Mouse (Mus musculus) embryonic facial prominence, embryonic 14.5 days (tissue): ENCODE measurements around the gene Tacr1. TPM values are rescaled to one million over a fixed set of nuclear protein-coding genes. Genes with fewer than 3 reads are reported as not detected.

ENCODE experiments used
- ATAC-seq: fragments of 200-750 bp; cut with Nextera tagmentation; 2 replicates; pipeline ENCODE4 v1.8.0; 2017; ENCODE audit warnings: low read depth, moderate number of reproducible peaks, moderate TSS enrichment
- DNase-seq: peaks from one replicate; pipeline ENCODE4 v3.0.0-alpha.2; 2015; ENCODE audit warnings: low spot score
- H3K27ac ChIP-seq: fragments of 300-500 bp; sonication (generic); replicated peaks from 2 replicates; pipeline ENCODE4 v1.5.1; 2014; ENCODE audit warnings: low read depth, mild to moderate bottlenecking, low read length, moderate library complexity
- H3K27me3 ChIP-seq: fragments of 300-500 bp; sonication (generic); replicated peaks from 2 replicates; pipeline ENCODE4 v1.6.1; 2014; ENCODE audit warnings: low read length; ENCODE audit not compliant: control insufficient read depth, insufficient read depth
- H3K36me3 ChIP-seq: fragments of 300-500 bp; sonication (generic); 2 replicates; pipeline ENCODE4 v1.6.1; 2014; ENCODE audit warnings: low read length, mixed read lengths; ENCODE audit not compliant: control insufficient read depth, insufficient read depth
- H3K4me1 ChIP-seq: fragments of 300-500 bp; sonication (generic); 2 replicates; pipeline ENCODE4 v1.6.1; 2014; ENCODE audit warnings: antibody characterized with exemption, low read length; ENCODE audit not compliant: control insufficient read depth, insufficient read depth
- H3K4me2 ChIP-seq: fragments of 300-500 bp; sonication (generic); 2 replicates; pipeline ENCODE4 v1.6.1; 2014; ENCODE audit warnings: low read depth, mild to moderate bottlenecking, low read length, moderate library complexity, mixed read lengths
- H3K4me3 ChIP-seq: fragments of 300-500 bp; sonication (generic); 2 replicates; pipeline ENCODE4 v1.5.1; 2014; ENCODE audit warnings: low read depth, mild to moderate bottlenecking, low read length
- H3K9ac ChIP-seq: fragments of 300-500 bp; sonication (generic); 2 replicates; pipeline ENCODE4 v1.6.1; 2014; ENCODE audit warnings: low read depth, mild to moderate bottlenecking, low read length, moderate library complexity, mixed read lengths
- H3K9me3 ChIP-seq: fragments of 300-500 bp; sonication (generic); 2 replicates; pipeline ENCODE4 v1.6.1; 2016; ENCODE audit warnings: low read length; ENCODE audit not compliant: control insufficient read depth
- WGBS: fragments of 180-500 bp; shearing (Covaris S2); extraction: QIAGEN DNeasy Blood & Tissue Kit; methylation state at CpG from one replicate; pipeline ENCODE4 v1.1.7; 2014; 5-methylcytosine and 5-hydroxymethylcytosine counted together
- polyA plus RNA-seq: library from polyadenylated mRNA; unstranded; fragments of >200 nt; fragmentation: Nextera tagmentation; extraction: Ambion mirVana; gene quantifications from 2 replicates; pipeline ENCODE4 v1.2.1, GENCODE M21; 2014

The Tacr1 gene
- polyA plus RNA-seq, 1 experiment from 2014 or later: 0.40 TPM

- no peak overlapping the region for H3K27ac ChIP-seq
- DNase-seq: no peak
- 53% methylated on average over 6 of the region's 6 CpGs for WGBS
- H3K27me3 ChIP-seq: no peaks in the 10 kb centered on the region
- H3K4me3 ChIP-seq: no peak overlapping the region
- H3K9ac ChIP-seq: no peak overlapping the region
- ATAC-seq: no peak
- H3K36me3 ChIP-seq: no peaks in the 10 kb centered on the region
- no peaks in the 10 kb centered on the region for H3K4me1 ChIP-seq
- no peaks in the 10 kb centered on the region for H3K9me3 ChIP-seq
- no peak overlapping the region for H3K4me2 ChIP-seq
Measured at GRCm38 (mm10) chr6:82494481-82494880, 92.3 kb downstream of the Tacr1 start.

GRCm38 (mm10) chr6:82510843-82511416 is 108.8 kb downstream of the Tacr1 start:
- H3K9me3 ChIP-seq: no peaks in the 10 kb centered on the region
- no peak overlapping the region for H3K4me2 ChIP-seq
- H3K4me1 ChIP-seq: no peaks in the 10 kb centered on the region
- no peak overlapping the region for H3K4me3 ChIP-seq
- WGBS: 41% methylated on average over 7 of the region's 7 CpGs
- no peak overlapping the region for H3K27ac ChIP-seq
- peak; percentile 5 for DNase-seq
- no peak overlapping the region for H3K9ac ChIP-seq
- no peaks in the 10 kb centered on the region for H3K27me3 ChIP-seq
- ATAC-seq: no peak; the same call in 1 of the 2 replicates
- no peaks in the 10 kb centered on the region for H3K36me3 ChIP-seq

GRCm38 (mm10) chr6:82519626-82520025 is 117.5 kb downstream of the Tacr1 start:
- no peak overlapping the region for H3K9ac ChIP-seq
- DNase-seq: peak; percentile 45
- WGBS: 57% methylated on average over 3 of the region's 3 CpGs
- no peak overlapping the region for H3K4me2 ChIP-seq
- no peaks in the 10 kb centered on the region for H3K36me3 ChIP-seq
- no peak overlapping the region for H3K27ac ChIP-seq
- H3K4me3 ChIP-seq: no peak overlapping the region
- H3K4me1 ChIP-seq: no peaks in the 10 kb centered on the region
- ATAC-seq: no peak
- no peaks in the 10 kb centered on the region for H3K27me3 ChIP-seq
- H3K9me3 ChIP-seq: no peaks in the 10 kb centered on the region

- ATAC-seq: no peak
- no peak overlapping the region for H3K9ac ChIP-seq
- H3K4me1 ChIP-seq: no peaks in the 10 kb centered on the region
- no peak for DNase-seq
- H3K27ac ChIP-seq: no peak overlapping the region
- H3K4me3 ChIP-seq: no peak overlapping the region
- WGBS: 74% methylated on average over 5 of the region's 5 CpGs
- no peaks in the 10 kb centered on the region for H3K9me3 ChIP-seq
- no peak overlapping the region for H3K4me2 ChIP-seq
- H3K36me3 ChIP-seq: no peaks in the 10 kb centered on the region
- H3K27me3 ChIP-seq: no peaks in the 10 kb centered on the region
Measured at GRCm38 (mm10) chr6:82522567-82522966, 120.4 kb downstream of the Tacr1 start.

GRCm38 (mm10) chr6:82525107-82525867 is 123.2 kb downstream of the Tacr1 start:
- no peaks in the 10 kb centered on the region for H3K27me3 ChIP-seq
- H3K4me1 ChIP-seq: no peaks in the 10 kb centered on the region
- no peaks in the 10 kb centered on the region for H3K9me3 ChIP-seq
- no peak overlapping the region for H3K9ac ChIP-seq
- no peaks in the 10 kb centered on the region for H3K36me3 ChIP-seq
- ATAC-seq (no peak), DNase-seq (no peak)
- WGBS: 38% methylated on average over 3 of the region's 3 CpGs
- H3K27ac ChIP-seq: no peak overlapping the region
- H3K4me2 ChIP-seq: no peak overlapping the region
- no peak overlapping the region for H3K4me3 ChIP-seq

- no peaks in the 10 kb centered on the region for H3K36me3 ChIP-seq
- 75% methylated on average over 2 of the region's 2 CpGs for WGBS
- ATAC-seq (no peak), DNase-seq (no peak)
- H3K27ac ChIP-seq: no peak overlapping the region
- no peaks in the 10 kb centered on the region for H3K4me1 ChIP-seq
- H3K4me3 ChIP-seq: no peak overlapping the region
- H3K9me3 ChIP-seq: no peaks in the 10 kb centered on the region
- no peak overlapping the region for H3K4me2 ChIP-seq
- H3K27me3 ChIP-seq: no peaks in the 10 kb centered on the region
- H3K9ac ChIP-seq: no peak overlapping the region
Measured at GRCm38 (mm10) chr6:82528631-82529030, 126.5 kb downstream of the Tacr1 start.

GRCm38 (mm10) chr6:82536641-82537040 is 134.5 kb downstream of the Tacr1 start:
- no peak for DNase-seq
- Histone ChIP-seq H3K27me3 (no peaks in the 10 kb centered on the region), H3K9ac (no peak overlapping the region), H3K4me1 (no peaks in the 10 kb centered on the region), H3K4me3 (no peak overlapping the region), H3K36me3 (no peaks in the 10 kb centered on the region), H3K4me2 (no peak overlapping the region), H3K27ac (no peak overlapping the region), H3K9me3 (no peaks in the 10 kb centered on the region)
- WGBS: 34% methylated on average over 8 of the region's 8 CpGs
- no peak for ATAC-seq

GRCm38 (mm10) chr6:82549270-82549669 is 147.1 kb downstream of the Tacr1 start:
- no peak overlapping the region for H3K9ac ChIP-seq
- H3K27ac ChIP-seq: no peak overlapping the region
- H3K27me3 ChIP-seq: no peaks in the 10 kb centered on the region
- H3K4me1 ChIP-seq: no peaks in the 10 kb centered on the region
- H3K36me3 ChIP-seq: no peaks in the 10 kb centered on the region
- WGBS: 52% methylated on average over 3 of the region's 3 CpGs
- peaks cover 6% of the 10 kb centered on the region; the same call in 1 of the 2 replicates for H3K9me3 ChIP-seq
- H3K4me2 ChIP-seq: no peak overlapping the region
- ATAC-seq (no peak), DNase-seq (no peak)
- H3K4me3 ChIP-seq: no peak overlapping the region

GRCm38 (mm10) chr6:82575445-82575844 is 173.3 kb downstream of the Tacr1 start:
- H3K4me1 ChIP-seq: no peaks in the 10 kb centered on the region
- H3K27ac ChIP-seq: no peak overlapping the region
- no peak overlapping the region for H3K9ac ChIP-seq
- no peaks in the 10 kb centered on the region for H3K9me3 ChIP-seq
- ATAC-seq (no peak), DNase-seq (no peak)
- H3K4me3 ChIP-seq: no peak overlapping the region
- 77% methylated on average over 5 of the region's 5 CpGs for WGBS
- no peaks in the 10 kb centered on the region for H3K36me3 ChIP-seq
- no peaks in the 10 kb centered on the region for H3K27me3 ChIP-seq
- no peak overlapping the region for H3K4me2 ChIP-seq
